Comparison of ENCODE assay signal across 9 mouse cellular contexts in the genomic region with DNA sequence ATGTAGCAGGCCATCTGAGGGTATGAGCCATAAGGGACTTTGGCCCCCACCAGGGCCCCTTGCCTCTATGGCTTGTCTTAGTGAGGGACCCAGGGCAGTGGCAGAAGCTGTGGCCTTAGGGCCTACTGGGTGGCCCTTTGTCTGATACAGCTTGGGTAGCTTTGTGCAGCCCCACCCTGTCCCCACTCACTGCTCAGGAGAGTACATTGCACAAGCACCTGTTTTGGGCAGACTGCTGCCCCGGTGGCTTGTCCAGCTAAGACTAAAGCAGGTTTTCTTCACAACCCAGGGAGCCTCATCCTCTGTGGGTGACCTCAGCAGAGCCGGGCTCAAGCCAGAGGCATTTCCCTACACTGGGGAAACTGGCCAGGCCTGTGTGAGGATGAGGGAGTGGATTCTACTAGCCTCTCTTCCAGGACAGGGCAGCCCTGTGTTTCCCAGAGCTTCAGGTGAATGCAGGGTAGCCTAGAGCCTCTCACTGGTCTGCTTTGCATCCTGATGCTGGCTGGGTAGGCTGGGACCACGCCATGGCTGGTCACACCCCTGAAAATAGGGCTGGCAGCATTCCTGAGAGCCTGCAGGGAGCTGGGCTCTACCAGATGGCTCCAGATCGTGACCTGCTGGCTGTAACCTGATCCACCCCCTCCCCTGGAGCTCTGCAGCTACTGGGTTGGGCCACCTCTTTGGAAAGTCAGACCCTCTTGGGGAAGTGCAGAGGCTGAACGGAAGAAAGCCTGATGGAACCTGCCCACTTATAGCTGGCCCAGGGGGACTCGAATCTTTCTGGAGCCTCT. TPM values are rescaled to one million over a fixed set of nuclear protein-coding genes. Genes with fewer than 3 reads are reported as not detected.
DNase-seq lines count a peak whose midpoint lies in the region; ATAC-seq and TF ChIP-seq lines count a peak whose summit lies in the region.
"Had no signal": no experiment of that assay in that cellular context is flagged by ENCODE, and none has a peak within 500 bp of the region (broad histone marks: within the 10 kb centered on the region; RNA-seq: fewer than 3 reads in every experiment).

No protein-coding gene starts in this region.

- H3K36me3 ChIP-seq in liver, postnatal 0 days (replicated peaks; ENCODE audit: insufficient read depth, low read length): no peaks in the 10 kb centered on the region
- H3K36me3 ChIP-seq in embryonic facial prominence, embryonic 11.5 days (replicated peaks; ENCODE audit: control insufficient read depth, insufficient read depth, low read depth, low read length): no peaks in the 10 kb centered on the region

- peak; percentile 20 for DNase-seq in liver
- DNase-seq in liver, postnatal 0 days: no peak
- DNase-seq in embryonic facial prominence, embryonic 11.5 days (ENCODE audit: low spot score): peak; percentile 82
- peak; percentile 90 to 93 for DNase-seq in heart, postnatal 10 days
- DNase-seq in kidney, postnatal 4 days: peak; percentile 68 to 81
- peak; percentile 62 for DNase-seq in skeletal muscle tissue, adult 2 months (ENCODE audit: low read depth, low spot score)
- DNase-seq in layer of hippocampus, adult 9-11 months: no peak
- DNase-seq in T-cell, adult 2 months (ENCODE audit: low spot score): no peak

- ATAC-seq in liver, postnatal 0 days: no peak
- ATAC-seq in embryonic facial prominence, embryonic 11.5 days (replicated peaks; ENCODE audit: insufficient number of reproducible peaks, low FRiP score, low TSS enrichment, low read depth): peak; percentile 91

- H3K4me3 ChIP-seq in liver, postnatal 0 days (ENCODE audit: low read depth, low read length): no peak overlapping the region
- no peak overlapping the region for H3K4me3 ChIP-seq in embryonic facial prominence, embryonic 11.5 days (ENCODE audit: low read depth, low read length)

- H3K27ac ChIP-seq in liver, postnatal 0 days (ENCODE audit: low read depth): no peak overlapping the region
- H3K27ac ChIP-seq in embryonic facial prominence, embryonic 11.5 days (replicated peaks; ENCODE audit: low read depth, low read length): no peak overlapping the region

- H3K27me3 ChIP-seq in liver, postnatal 0 days (ENCODE audit: insufficient read depth, low read length): no peaks in the 10 kb centered on the region
- H3K27me3 ChIP-seq in embryonic facial prominence, embryonic 11.5 days (ENCODE audit: control insufficient read depth, insufficient read depth, low read length): no peaks in the 10 kb centered on the region

- TF ChIP-seq CTCF in liver, postnatal 0 days (IDR thresholded peaks at IDR 0.05; ENCODE audit: low read depth): no peak

- no peaks in the 10 kb centered on the region for H3K9me3 ChIP-seq in liver, postnatal 0 days (ENCODE audit: low read length)
- no peaks in the 10 kb centered on the region for H3K9me3 ChIP-seq in embryonic facial prominence, embryonic 11.5 days (replicated peaks; ENCODE audit: control insufficient read depth, low read length)

- H3K9ac ChIP-seq in liver, postnatal 0 days (replicated peaks): no peak overlapping the region
- no peak overlapping the region; the same call in 1 of the 2 replicates for H3K9ac ChIP-seq in embryonic facial prominence, embryonic 11.5 days (replicated peaks; ENCODE audit: low read length)

- WGBS in liver, postnatal 0 days (ENCODE audit: insufficient replicate concordance): 46% methylated on average over 6 of the region's 6 CpGs
- 10% methylated on average over 6 of the region's 6 CpGs for WGBS in embryonic facial prominence, embryonic 11.5 days

- H3K4me2 ChIP-seq in liver, postnatal 0 days (ENCODE audit: low read depth, low read length): no peak overlapping the region
- no peak overlapping the region for H3K4me2 ChIP-seq in embryonic facial prominence, embryonic 11.5 days (ENCODE audit: low read depth, low read length)

- H3K4me1 ChIP-seq in liver, postnatal 0 days (ENCODE audit: insufficient read depth): 0 out of 2 replicates have a peak, but pooled peaks cover 4% of the 10 kb centered on the region
- H3K4me1 ChIP-seq in embryonic facial prominence, embryonic 11.5 days (ENCODE audit: control insufficient read depth, insufficient read depth, low read length): peaks cover 6% of the 10 kb centered on the region

- intact Hi-C loops in heart, postnatal 10 days (cut with DNase I): no loop called here

- no peak for TF ChIP-seq EP300 in liver, postnatal 0 days (IDR thresholded peaks at IDR 0.05; ENCODE audit: low read depth)

RNA-seq across cellular contexts. Expression of gene Kcnq1, which starts 17.9 kb away (rescaled TPM):
- polyA plus RNA-seq in liver, postnatal 0 days (2015; fragmentation: Nextera tagmentation; extraction: Ambion mirVana): 0.37 and 0.63 TPM in 2 replicates
- polyA plus RNA-seq in embryonic facial prominence, embryonic 11.5 days (2014; fragmentation: Nextera tagmentation; extraction: Ambion mirVana): 0.81 and 1.5 TPM in 2 replicates
- 10 to 100 TPM; 40.9 to 42.0 TPM for total RNA-seq in heart, postnatal 10 days (2021)
- total RNA-seq: CH12.LX had no signal

RNA-seq across cellular contexts. Expression of gene Trpm5, which starts 29.6 kb away (rescaled TPM):
- 0.13 and 0.42 TPM in 2 replicates for polyA plus RNA-seq in liver, postnatal 0 days (2015; fragmentation: Nextera tagmentation; extraction: Ambion mirVana)
- 0.84 and 1.1 TPM in 2 replicates for polyA plus RNA-seq in embryonic facial prominence, embryonic 11.5 days (2014; fragmentation: Nextera tagmentation; extraction: Ambion mirVana)
- total RNA-seq in heart, postnatal 10 days (2021): under 1 TPM; 0.43 to 0.62 TPM

RNA-seq across cellular contexts. Expression of gene Tssc4, which starts 55.0 kb away (rescaled TPM):
- 24.1 and 25.2 TPM in 2 replicates for polyA plus RNA-seq in liver, postnatal 0 days (2015; fragmentation: Nextera tagmentation; extraction: Ambion mirVana)
- polyA plus RNA-seq in embryonic facial prominence, embryonic 11.5 days (2014; fragmentation: Nextera tagmentation; extraction: Ambion mirVana): 59.8 and 65.2 TPM in 2 replicates
- total RNA-seq in heart, postnatal 10 days (2021): 10 to 100 TPM; 24.9 to 26.3 TPM

Comparison
In these comparisons a context has a peak if more than half of its experiments do, and no peak if none do; other contexts are left out.
1. DNase-seq: peak in liver (single experiment), embryonic facial prominence, embryonic 11.5 days (single experiment), heart, postnatal 10 days (2 of 2), kidney, postnatal 4 days (2 of 2) and skeletal muscle tissue, adult 2 months (single experiment); none in liver, postnatal 0 days (single experiment), layer of hippocampus, adult 9-11 months (single experiment) and T-cell, adult 2 months (single experiment).